Mouse (Mus musculus) lung, postnatal 0 days (tissue): ENCODE data around the gene A930004D18Rik. TPM values are rescaled to one million over a fixed set of nuclear protein-coding genes. Genes with fewer than 3 reads are reported as not detected.

Experiments
- ATAC-seq: fragments of 200-750 bp; cut with Nextera tagmentation; 2 replicates; pipeline ENCODE4 v1.8.0; 2017; ENCODE audit warnings: moderate library complexity
- DNase-seq: peaks from one replicate; pipeline ENCODE4 v3.0.0-alpha.2; 2016; ENCODE audit warnings: low spot score
- H3K27ac ChIP-seq: fragments of 300-500 bp; sonication (generic); 2 replicates; pipeline ENCODE4 v1.5.1; 2014; ENCODE audit warnings: antibody characterized with exemption, mild to moderate bottlenecking, low read length, mixed read lengths
- H3K27me3 ChIP-seq: fragments of 300-500 bp; sonication (generic); replicated peaks from 2 replicates; pipeline ENCODE4 v1.6.1; 2014; ENCODE audit warnings: low read length, mixed read lengths; ENCODE audit not compliant: insufficient read depth
- H3K36me3 ChIP-seq: fragments of 300-500 bp; sonication (generic); 2 replicates; pipeline ENCODE4 v1.6.1; 2014; ENCODE audit warnings: low read length, mixed read lengths; ENCODE audit not compliant: insufficient read depth
- H3K4me1 ChIP-seq: fragments of 300-500 bp; sonication (generic); 2 replicates; pipeline ENCODE4 v1.6.1; 2014; ENCODE audit warnings: antibody characterized with exemption, low read depth, low read length, mixed read lengths; ENCODE audit not compliant: insufficient read depth
- H3K4me2 ChIP-seq: fragments of 300-500 bp; sonication (generic); replicated peaks from 2 replicates; pipeline ENCODE4 v1.6.1; 2014; ENCODE audit warnings: low read depth, mild to moderate bottlenecking, low read length, moderate library complexity, mixed read lengths
- H3K4me3 ChIP-seq: fragments of 300-500 bp; sonication (generic); 2 replicates; pipeline ENCODE4 v1.5.1; 2014; ENCODE audit warnings: low read depth, low read length
- H3K9ac ChIP-seq: fragments of 300-500 bp; sonication (generic); replicated peaks from 2 replicates; pipeline ENCODE4 v1.6.1; 2014; ENCODE audit warnings: low read depth, mild to moderate bottlenecking
- H3K9me3 ChIP-seq: fragments of 300-500 bp; sonication (generic); 2 replicates; pipeline ENCODE4 v1.6.1; 2016; ENCODE audit warnings: low read length, mixed read lengths
- CTCF ChIP-seq: IDR thresholded peaks from 2 replicates; pipeline ENCODE4 v1.5.1; 2016; ENCODE audit warnings: antibody characterized with exemption, mild to moderate bottlenecking
- EP300 ChIP-seq: IDR thresholded peaks from 2 replicates; pipeline ENCODE4 v1.6.1; 2016; ENCODE audit warnings: antibody characterized with exemption, mild to moderate bottlenecking, control low read depth
- WGBS: fragments of 180-500 bp; shearing (Covaris S2); extraction: QIAGEN DNeasy Blood & Tissue Kit; methylation state at CpG from one replicate; pipeline ENCODE4 v1.1.7; 2014; 5-methylcytosine and 5-hydroxymethylcytosine counted together
- polyA plus RNA-seq: library from polyadenylated mRNA; unstranded; fragments of >200 nt; fragmentation: Nextera tagmentation; extraction: Ambion mirVana; gene quantifications from 2 replicates; pipeline ENCODE4 v1.2.1, GENCODE M21; 2015

The A930004D18Rik gene
- polyA plus RNA-seq, 1 experiment from 2014 or later: 11.3 TPM

DNA sequence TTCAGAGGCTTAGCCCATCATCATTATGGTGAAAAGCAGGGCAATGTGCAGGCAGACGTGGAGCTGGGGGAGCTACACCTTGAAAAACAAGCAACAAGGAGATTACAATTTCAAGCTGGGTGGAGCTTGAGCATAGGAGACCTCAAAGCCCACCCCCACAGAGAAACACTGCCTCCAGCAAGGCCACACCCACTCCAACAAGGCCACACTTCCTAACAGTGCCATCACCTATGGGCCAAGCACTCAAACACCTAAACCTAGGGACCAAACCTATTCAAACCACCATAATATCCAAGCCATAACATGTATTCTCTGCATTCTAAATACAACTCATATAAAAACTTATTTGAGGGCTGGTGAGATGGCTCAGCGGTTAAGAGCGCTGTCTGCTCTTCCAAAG lies 35.2 kb downstream of the A930004D18Rik start:
- Histone ChIP-seq H3K9me3 (no peaks in the 10 kb centered on the region), H3K36me3 (no peaks in the 10 kb centered on the region), H3K27ac (no peak overlapping the region), H3K9ac (no peak overlapping the region), H3K4me3 (no peak overlapping the region), H3K4me1 (no peaks in the 10 kb centered on the region), H3K4me2 (no peak overlapping the region), H3K27me3 (no peaks in the 10 kb centered on the region)
- ATAC-seq (no peak), DNase-seq (no peak)
- TF ChIP-seq EP300 (no peak), CTCF (no peak)
- WGBS: 91% methylated on average over 3 of the region's 3 CpGs

DNA sequence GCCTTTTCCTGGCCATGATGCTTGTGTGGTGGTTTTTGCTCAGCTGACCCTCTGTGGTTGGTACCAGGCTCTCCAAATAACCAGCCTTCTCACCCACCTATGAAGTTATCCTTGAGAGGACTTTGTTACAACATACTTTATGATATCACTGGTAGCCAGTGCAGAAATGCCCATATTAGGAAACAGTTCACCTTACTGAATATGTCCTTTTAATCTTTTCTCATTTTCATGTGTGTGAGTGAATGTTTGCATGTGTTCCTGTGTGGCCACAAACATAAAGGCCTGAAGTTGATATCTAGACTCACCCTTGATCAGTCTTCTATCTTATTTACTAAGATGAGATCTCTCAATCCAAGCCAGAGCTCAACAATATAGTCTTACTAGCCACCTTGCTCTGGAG lies 40.7 kb downstream of the A930004D18Rik start, which contains the start of gene H2al2a:
Gene H2al2a, minus strand, starts transcription at position 101 of the 400 bp plus-strand sequence.
- no peak within 1 kb of the TSS for H3K4me2 ChIP-seq
- DNase-seq (no peak), ATAC-seq (no peak)
- no peaks in the 10 kb centered on the region for H3K36me3 ChIP-seq
- no peaks in the 10 kb centered on the region for H3K27me3 ChIP-seq
- no peak within 1 kb of the TSS for H3K4me3 ChIP-seq
- TF ChIP-seq CTCF (no peak), EP300 (no peak)
- no peaks in the 10 kb centered on the region for H3K4me1 ChIP-seq
- H3K9me3 ChIP-seq: no peaks in the 10 kb centered on the region
- no peak within 1 kb of the TSS for H3K27ac ChIP-seq
- H3K9ac ChIP-seq: no peak within 1 kb of the TSS

DNA sequence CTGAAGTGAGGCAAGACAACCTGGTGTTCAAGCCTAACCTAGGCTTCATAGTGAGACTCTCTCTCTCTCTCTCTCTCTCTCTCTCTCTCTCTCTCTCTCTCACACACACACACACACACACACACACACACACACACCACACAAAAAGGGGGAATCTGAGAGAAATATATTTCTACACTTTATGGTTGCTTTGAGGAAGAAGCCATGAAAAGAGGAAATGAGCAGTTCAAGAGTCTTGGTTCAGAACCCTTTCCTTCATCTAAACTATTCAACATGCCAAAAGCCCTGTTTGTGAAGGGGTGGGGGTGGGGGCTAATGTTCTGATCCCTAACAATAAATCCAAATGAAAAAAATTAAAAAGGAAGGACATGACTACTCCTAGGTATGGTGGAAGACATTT lies 48.0 kb downstream of the A930004D18Rik start:
- H3K9ac ChIP-seq: no peak overlapping the region
- no peaks in the 10 kb centered on the region for H3K27me3 ChIP-seq
- no peak for ATAC-seq
- H3K4me3 ChIP-seq: no peak overlapping the region
- no peak for DNase-seq
- TF ChIP-seq EP300: no peak
- no peaks in the 10 kb centered on the region for H3K36me3 ChIP-seq
- H3K27ac ChIP-seq: no peak overlapping the region
- H3K4me2 ChIP-seq: no peak overlapping the region
- H3K4me1 ChIP-seq: no peaks in the 10 kb centered on the region
- no peaks in the 10 kb centered on the region for H3K9me3 ChIP-seq

DNA sequence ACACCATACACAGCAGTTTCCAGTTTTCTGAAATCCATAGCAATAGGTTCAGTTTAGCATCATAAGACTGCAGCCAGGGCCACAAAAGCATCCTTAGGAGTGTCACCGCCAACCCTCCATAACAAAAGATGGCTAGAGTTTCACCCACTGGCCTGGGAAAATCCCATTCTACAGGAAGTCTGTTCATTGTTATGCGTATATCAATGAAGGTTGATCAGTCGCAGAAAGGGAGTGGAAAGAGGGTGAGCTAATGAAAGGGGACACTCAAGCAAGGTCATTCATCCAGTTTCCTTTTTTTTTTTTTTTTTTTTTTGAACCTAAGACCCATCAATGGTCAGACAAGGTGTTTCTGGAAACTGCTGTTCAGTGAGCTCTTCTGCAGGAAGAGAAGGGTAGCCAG lies 48.4 kb downstream of the A930004D18Rik start:
- H3K9ac ChIP-seq: no peak overlapping the region
- H3K4me3 ChIP-seq: no peak overlapping the region
- no peak for TF ChIP-seq CTCF
- no peak for TF ChIP-seq EP300
- no peak overlapping the region for H3K27ac ChIP-seq
- H3K4me1 ChIP-seq: no peaks in the 10 kb centered on the region
- WGBS: 80% methylated on average over 3 of the region's 3 CpGs
- ATAC-seq (no peak), DNase-seq (no peak)
- no peaks in the 10 kb centered on the region for H3K36me3 ChIP-seq
- H3K27me3 ChIP-seq: no peaks in the 10 kb centered on the region
- H3K9me3 ChIP-seq: no peaks in the 10 kb centered on the region
- H3K4me2 ChIP-seq: no peak overlapping the region

DNA sequence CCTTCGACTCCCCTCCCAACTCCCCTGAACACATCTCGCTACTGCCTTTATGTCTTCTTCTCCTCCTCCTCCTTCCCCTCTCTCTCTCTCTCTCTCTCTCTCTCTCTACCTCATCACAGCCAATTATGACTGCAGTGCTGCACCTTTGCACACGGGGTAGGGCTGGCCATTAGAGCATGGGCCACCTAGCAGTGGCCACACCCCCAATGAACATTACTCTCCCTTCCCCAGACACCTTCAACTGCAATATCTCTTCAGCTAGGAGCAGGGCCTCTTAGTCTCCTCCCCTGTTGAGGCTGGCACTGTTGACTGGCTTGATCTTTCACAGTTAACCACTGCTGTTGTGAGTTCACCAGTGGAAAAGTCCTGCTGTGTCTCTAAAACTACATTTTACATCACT lies 50.8 kb downstream of the A930004D18Rik start:
- 83% methylated on average over 3 of the region's 3 CpGs for WGBS

DNA sequence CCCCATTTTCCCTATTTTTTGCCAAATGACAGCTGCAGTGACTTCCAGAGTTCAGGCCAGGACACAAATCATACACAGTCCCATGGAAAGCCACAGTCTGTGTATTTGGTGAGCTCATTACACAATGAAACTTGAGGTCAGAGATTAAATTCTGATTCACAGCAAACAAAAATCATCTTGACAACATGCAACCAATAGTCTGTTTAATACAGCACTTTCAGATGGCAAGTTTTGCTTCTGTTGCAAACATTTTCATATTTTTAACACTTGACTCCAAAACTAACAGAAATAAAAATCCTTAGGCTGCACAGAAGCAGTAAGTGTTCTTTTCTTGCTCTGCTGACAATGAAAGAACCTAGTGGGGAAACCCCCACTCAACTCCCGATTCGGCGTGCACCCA lies 52.8 kb downstream of the A930004D18Rik start:
- DNase-seq (no peak), ATAC-seq (no peak)
- Histone ChIP-seq H3K4me1 (no peaks in the 10 kb centered on the region), H3K9ac (no peak overlapping the region), H3K4me3 (no peak overlapping the region), H3K27ac (no peak overlapping the region), H3K27me3 (no peaks in the 10 kb centered on the region), H3K36me3 (no peaks in the 10 kb centered on the region), H3K9me3 (no peaks in the 10 kb centered on the region), H3K4me2 (no peak overlapping the region)
- 91% methylated on average over 3 of the region's 3 CpGs for WGBS
- TF ChIP-seq EP300 (no peak), CTCF (no peak)

More for the DNA sequence above, 50.8 kb downstream of the A930004D18Rik start:
- Histone ChIP-seq H3K27me3 (no peaks in the 10 kb centered on the region), H3K27ac (no peak overlapping the region), H3K9me3 (no peaks in the 10 kb centered on the region), H3K4me2 (no peak overlapping the region), H3K9ac (no peak overlapping the region), H3K36me3 (no peaks in the 10 kb centered on the region), H3K4me1 (no peaks in the 10 kb centered on the region), H3K4me3 (no peak overlapping the region)
- DNase-seq (no peak), ATAC-seq (no peak)
- TF ChIP-seq EP300 (no peak), CTCF (no peak)

DNA sequence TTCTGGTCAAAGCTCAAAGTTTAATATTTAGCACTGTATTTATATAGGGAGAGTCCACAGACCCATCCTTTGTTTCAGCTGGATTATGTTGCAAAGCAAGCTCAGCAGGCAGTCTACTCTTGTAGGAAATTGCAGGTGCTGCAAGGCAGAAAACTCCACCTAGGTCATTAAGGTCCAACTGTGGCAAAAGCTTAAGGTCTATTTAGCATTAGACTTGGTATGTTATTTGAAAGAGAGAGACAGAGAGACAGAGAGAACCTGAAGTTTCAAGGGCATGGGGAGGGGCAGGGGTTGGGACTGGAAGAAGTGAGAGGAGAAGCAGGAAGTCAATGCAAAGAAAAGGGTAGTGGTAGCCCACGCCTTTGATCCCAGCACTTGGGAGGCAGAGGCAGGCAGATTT lies 54.8 kb downstream of the A930004D18Rik start:
- no peak overlapping the region for H3K4me2 ChIP-seq
- WGBS: 74% methylated on average over 1 of the region's 1 CpGs
- H3K36me3 ChIP-seq: no peaks in the 10 kb centered on the region
- H3K9me3 ChIP-seq: no peaks in the 10 kb centered on the region
- DNase-seq (no peak), ATAC-seq (no peak)
- TF ChIP-seq EP300 (no peak), CTCF (no peak)
- no peak overlapping the region for H3K9ac ChIP-seq
- H3K27ac ChIP-seq: no peak overlapping the region
- H3K4me1 ChIP-seq: no peaks in the 10 kb centered on the region
- H3K4me3 ChIP-seq: no peak overlapping the region
- H3K27me3 ChIP-seq: no peaks in the 10 kb centered on the region
